ENCODE assay signal across 13 mouse cellular contexts in genomic region chr14:48666771-48667170, GRCm38 (mm10). TPM values are rescaled to one million over a fixed set of nuclear protein-coding genes. Genes with fewer than 3 reads are reported as not detected.
DNase-seq lines count a peak whose midpoint lies in the region; ATAC-seq and TF ChIP-seq lines count a peak whose summit lies in the region.
"Had no signal": no experiment of that assay in that cellular context is flagged by ENCODE, and none has a peak within 500 bp of the region (broad histone marks: within the 10 kb centered on the region; RNA-seq: fewer than 3 reads in every experiment).

No protein-coding gene starts in this region.

- peaks cover 12% of the 10 kb centered on the region; the same call in 1 of the 2 replicates for H3K4me1 ChIP-seq in forebrain, embryonic 14.5 days (ENCODE audit: control insufficient read depth, insufficient read depth, low read length)
- peaks cover 35% of the 10 kb centered on the region for H3K4me1 ChIP-seq in limb, embryonic 12.5 days (replicated peaks)
- H3K4me1 ChIP-seq: stomach, embryonic 15.5 days had no signal

- H3K27me3 ChIP-seq in forebrain, embryonic 14.5 days (replicated peaks; ENCODE audit: control insufficient read depth, insufficient read depth, low read length), result peaks cover 48% of the 10 kb centered on the region
- peaks cover 88% of the 10 kb centered on the region for H3K27me3 ChIP-seq in limb, embryonic 12.5 days

- peak overlapping the region; percentile 49 for H3K4me2 ChIP-seq in forebrain, embryonic 14.5 days (ENCODE audit: low read length)
- 0 out of 2 replicates have a peak overlapping the region, but pooled peaks have one; percentile 4 for H3K4me2 ChIP-seq in limb, embryonic 12.5 days
- H3K4me2 ChIP-seq: stomach, embryonic 15.5 days had no signal

- no peak overlapping the region; the same call in 1 of the 2 replicates for H3K27ac ChIP-seq in forebrain, embryonic 14.5 days (ENCODE audit: low read depth, low read length)
- no peak overlapping the region for H3K27ac ChIP-seq in limb, embryonic 12.5 days
- H3K27ac ChIP-seq: gastrocnemius, adult 2 months; kidney, postnatal 0 days; macrophage; stomach, embryonic 15.5 days had no signal

- no peaks in the 10 kb centered on the region for H3K36me3 ChIP-seq in forebrain, embryonic 14.5 days (ENCODE audit: control insufficient read depth, insufficient read depth, low read length)
- no peaks in the 10 kb centered on the region for H3K36me3 ChIP-seq in limb, embryonic 12.5 days
- H3K36me3 ChIP-seq: stomach, embryonic 15.5 days had no signal

- no peak for ATAC-seq in forebrain, embryonic 14.5 days
- no peak for ATAC-seq in limb, embryonic 12.5 days (ENCODE audit: insufficient number of reproducible peaks, insufficient read depth, low FRiP score, low TSS enrichment, low read depth)

- peak overlapping the region; percentile 59 for H3K9ac ChIP-seq in forebrain, embryonic 14.5 days (ENCODE audit: low read length)
- H3K9ac ChIP-seq in limb, embryonic 12.5 days (replicated peaks), result no peak overlapping the region
- H3K9ac ChIP-seq: stomach, embryonic 15.5 days had no signal

- TF ChIP-seq CTCF in brain, embryonic 14.5 days (IDR thresholded peaks at IDR 0.05; ENCODE audit: borderline replicate concordance, extremely low read depth, insufficient read depth, insufficient read length), result no peak

- DNase-seq in ES-CJ7 (ENCODE audit: low read depth, low spot score), result peak; percentile 82
- DNase-seq in brain, embryonic 14.5 days (ENCODE audit: low read depth), result peak; percentile 59
- no peak for DNase-seq in forebrain, embryonic 14.5 days (ENCODE audit: low spot score)
- DNase-seq in thymus, postnatal 10 days (ENCODE audit: low spot score in 2 of 2), result no peak
- DNase-seq in ovary, postnatal 14 days (ENCODE audit: low spot score), result no peak
- no peak for DNase-seq in thymus, postnatal 4 days
- DNase-seq in thymus, adult 18-20 months, result no peak
- DNase-seq: gastrocnemius, adult 2 months had no signal

- under 1% methylated on average over 19 of the region's 19 CpGs for WGBS in forebrain, embryonic 14.5 days
- WGBS in limb, embryonic 12.5 days, result under 1% methylated on average over 19 of the region's 19 CpGs

- H3K4me3 ChIP-seq in forebrain, embryonic 14.5 days (ENCODE audit: low read depth, low read length), result peak overlapping the region; percentile 30
- no peak overlapping the region for H3K4me3 ChIP-seq in limb, embryonic 12.5 days (replicated peaks)
- H3K4me3 ChIP-seq: stomach, embryonic 15.5 days had no signal

- no peak for TF ChIP-seq POLR2A in brain, embryonic 14.5 days (IDR thresholded peaks at IDR 0.05; ENCODE audit: borderline replicate concordance, extremely low read depth, insufficient read depth, insufficient read length, poor library complexity, severe bottlenecking)

- no peaks in the 10 kb centered on the region for H3K9me3 ChIP-seq in forebrain, embryonic 14.5 days (replicated peaks; ENCODE audit: control insufficient read depth, low read length)
- no peaks in the 10 kb centered on the region for H3K9me3 ChIP-seq in limb, embryonic 12.5 days
- H3K9me3 ChIP-seq: stomach, embryonic 15.5 days had no signal

RNA-seq across cellular contexts. Expression of gene Otx2, which starts 6.8 kb away (rescaled TPM):
- 44.7 and 65.6 TPM in 2 replicates for polyA plus RNA-seq in brain, embryonic 14.5 days (2012; rRNA removed)
- polyA plus RNA-seq in forebrain, embryonic 14.5 days (2014; fragmentation: Nextera tagmentation; extraction: Ambion mirVana), result 18.1 and 19.0 TPM in 2 replicates
- not detected in 2 replicates for polyA plus RNA-seq in limb, embryonic 12.5 days (2016; fragmentation: Nextera tagmentation; extraction: Ambion mirVana)
- polyA plus RNA-seq: kidney, postnatal 0 days; liver, adult 2 months; macrophage had no signal

Comparison
In these comparisons a context has a peak if more than half of its experiments do, and no peak if none do; other contexts are left out.
1. DNase-seq: peak in ES-CJ7 (single experiment) and brain, embryonic 14.5 days (single experiment); none in forebrain, embryonic 14.5 days (single experiment), thymus, postnatal 10 days (0 of 2), ovary, postnatal 14 days (single experiment), thymus, postnatal 4 days (single experiment) and thymus, adult 18-20 months (0 of 2).
2. RNA of gene Otx2, which starts 6.8 kb away (polyA plus RNA-seq): 44.7 to 65.6 TPM in brain, embryonic 14.5 days and 18.1 to 19.0 TPM in forebrain, embryonic 14.5 days; not detected in limb, embryonic 12.5 days; every median in the first group is over 10 times any median in the second.